Mouse (Mus musculus): ENCODE measurements around the gene Mypn. TPM values are rescaled to one million over a fixed set of nuclear protein-coding genes. Genes with fewer than 3 reads are reported as not detected.

Gene Mypn
- polyA plus RNA-seq (2012; rRNA removed): 0.53 and 1.1 TPM in 2 replicates

DNA sequence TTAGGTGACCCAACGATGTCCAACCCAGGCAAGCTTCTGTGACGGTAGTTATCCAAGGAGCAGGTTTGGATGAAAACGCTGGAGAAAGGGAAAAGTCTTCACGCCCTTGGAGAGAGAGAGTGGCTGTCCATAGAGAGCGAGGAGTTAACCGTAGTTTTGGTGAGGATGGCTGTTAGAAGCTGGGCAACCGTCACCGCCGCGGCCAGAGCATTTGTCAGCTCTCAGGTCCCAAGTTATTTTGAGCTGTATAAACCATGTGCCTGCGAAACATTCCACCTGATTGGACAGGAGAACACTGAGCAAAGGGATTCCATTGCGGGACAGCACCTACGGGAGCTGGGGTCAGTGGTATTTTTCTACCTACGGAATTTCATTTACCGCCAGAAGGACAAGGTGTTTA, at the start of gene Mypn:
Gene Mypn, minus strand, starts transcription at position 225 of the 400 bp plus-strand sequence.

DNA sequence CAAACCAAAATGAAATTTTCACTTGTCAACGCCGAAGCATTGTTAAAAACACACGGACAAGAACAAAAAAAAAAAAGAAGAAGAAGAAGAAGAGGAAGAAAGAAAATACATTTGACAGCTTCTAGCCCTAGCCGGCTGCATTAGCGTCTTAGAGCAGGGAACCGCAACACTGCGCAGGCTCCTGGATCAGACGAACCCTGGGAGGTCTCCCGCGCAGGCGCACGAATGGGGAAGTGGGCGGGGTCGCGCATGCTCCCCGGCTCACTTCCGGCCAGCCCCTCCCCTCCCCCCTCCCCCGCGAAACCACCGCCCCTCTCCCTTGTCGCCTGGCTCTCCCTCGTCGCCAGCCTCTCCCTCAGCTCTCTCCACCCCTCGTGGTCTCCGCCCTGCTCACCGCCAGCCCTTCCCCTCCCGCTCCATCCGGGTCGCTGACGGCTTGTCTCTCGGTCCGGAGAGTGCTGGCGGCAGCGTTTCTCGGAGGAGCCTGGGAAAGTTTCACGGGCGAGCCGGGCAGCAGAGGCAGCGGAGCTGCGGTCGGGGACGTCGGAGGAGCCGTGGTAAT, 39.8 kb upstream of the Mypn start, which contains the start of gene Herc4:
Gene Herc4, plus strand, starts transcription at position 318 of the 562 bp plus-strand sequence.

DNA sequence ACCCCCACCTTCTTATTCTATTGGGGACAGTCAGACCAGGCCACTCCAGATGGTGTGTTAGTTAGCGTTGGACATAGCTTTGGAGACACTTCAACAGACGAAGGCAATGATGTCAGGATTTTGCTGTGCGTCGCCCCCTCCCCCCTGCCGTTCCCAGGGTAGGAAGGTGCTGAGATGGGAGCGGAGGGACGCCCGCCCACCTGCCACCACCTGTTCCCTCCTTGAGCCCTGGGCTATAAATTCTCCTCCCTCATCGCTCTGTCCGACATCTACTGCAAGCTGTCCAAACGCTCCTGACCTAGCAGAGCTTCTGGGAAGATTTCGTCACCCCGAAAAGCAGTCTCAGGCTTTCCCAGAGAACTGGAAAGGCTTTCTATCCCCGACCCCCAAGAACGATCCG, 104.2 kb downstream of the Mypn start, which contains the start of gene Atoh7:
Gene Atoh7, plus strand, starts transcription at position 131 of the 400 bp plus-strand sequence.

Other genes starting within 250 kb of the Mypn start
- 52.0 and 56.6 TPM in 2 replicates for gene Rufy2, start 223.7 kb downstream of the Mypn start, polyA plus RNA-seq (2012; rRNA removed)
- 102 and 109 TPM in 2 replicates for gene Hnrnph3, start 179.7 kb downstream of the Mypn start, polyA plus RNA-seq (2012; rRNA removed)
- 1.9 TPM in 2 replicates for gene Pbld2, start 179.6 kb downstream of the Mypn start, polyA plus RNA-seq (2012; rRNA removed)
- gene Pbld1, start 143.8 kb downstream of the Mypn start, polyA plus RNA-seq (2012; rRNA removed): 0.13 and 0.27 TPM in 2 replicates
- 1.2 and 3.0 TPM in 2 replicates for gene Atoh7, start 104.3 kb downstream of the Mypn start, polyA plus RNA-seq (2012; rRNA removed)
- 42.5 and 43.4 TPM in 2 replicates for gene Herc4, start 39.9 kb upstream of the Mypn start, polyA plus RNA-seq (2012; rRNA removed)
- gene Sirt1, start 177.8 kb upstream of the Mypn start, polyA plus RNA-seq (2012; rRNA removed): 15.0 and 15.7 TPM in 2 replicates
- gene Dnajc12, start 178.5 kb upstream of the Mypn start, polyA plus RNA-seq (2012; rRNA removed): 10.1 and 12.3 TPM in 2 replicates
- gene Gm7075, start 217.8 kb upstream of the Mypn start, polyA plus RNA-seq (2012; rRNA removed): not detected in 2 replicates
- gene Ctnna3, start 226.1 kb upstream of the Mypn start, polyA plus RNA-seq (2012; rRNA removed): 0.23 and 0.35 TPM in 2 replicates

Data from central nervous system, embryonic 18 days (tissue).